Mouse (Mus musculus) left cerebral cortex, postnatal 4 days (tissue): ENCODE results near the gene Tex35. TPM values are rescaled to one million over a fixed set of nuclear protein-coding genes. Genes with fewer than 3 reads are reported as not detected.

Experiments used
- DNase-seq: peaks from one replicate; pipeline ENCODE4 v3.0.0-alpha.2; 2022
- intact Hi-C: fragments of 180-260 bp; cut with DNase I; formaldehyde crosslinking; loops from one replicate; pipeline ENCODE4 v1.15.1; 2025
- total RNA-seq, 2 experiments: library from RNA; stranded (reverse); gene quantifications; 2 replicates each; pipeline ENCODE4 v1.2.3; 2021

The Tex35 gene
- under 1 TPM in 1 of 2 experiments, not detected in 1; 0.50 TPM for total RNA-seq

DNA sequence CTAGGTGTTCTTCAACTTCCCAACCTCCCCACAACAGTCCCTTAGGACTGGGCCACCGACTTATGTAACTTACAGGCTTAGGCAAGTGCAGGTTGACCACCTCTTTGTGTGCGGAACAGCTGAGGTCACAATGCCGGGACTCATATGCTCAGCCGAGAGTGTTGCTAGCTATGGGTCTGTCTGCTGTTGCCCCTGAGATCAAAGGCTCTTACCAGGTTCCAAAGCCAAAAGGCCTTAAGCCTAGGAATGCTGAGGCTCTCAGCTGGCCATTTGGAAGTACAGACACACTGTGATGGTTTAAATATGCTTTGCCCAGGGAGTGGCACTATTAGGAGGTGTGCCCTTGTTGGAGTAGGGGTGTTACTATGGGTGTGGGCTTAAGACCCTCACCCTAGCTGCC, at the start of gene Tex35:
TSS of gene Tex35 (minus strand) at position 101 of the 400 bp plus-strand sequence.
- intact Hi-C loops, result no loop called here
- DNase-seq, result no peak

DNA sequence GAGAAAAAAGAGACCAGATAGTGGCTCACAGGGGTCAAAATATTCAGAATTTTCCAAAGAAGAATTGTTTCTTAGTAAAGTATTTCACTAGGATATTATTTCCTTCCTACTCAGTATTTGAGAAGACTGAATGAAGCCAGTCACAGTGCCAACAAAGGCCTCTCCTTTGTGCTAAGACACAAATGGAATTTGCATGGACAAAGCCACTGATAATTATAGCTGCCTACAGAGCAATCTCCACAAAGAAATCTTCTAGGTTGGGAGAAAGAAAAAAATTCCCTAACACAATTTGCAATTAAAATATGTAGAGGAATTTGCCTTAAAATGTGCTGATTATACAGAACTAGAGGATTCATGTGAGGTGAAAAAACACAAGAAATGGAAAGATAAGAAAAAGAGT, 45.3 kb upstream of the Tex35 start:
- intact Hi-C loops, result no loop called here
- no peak for DNase-seq

DNA sequence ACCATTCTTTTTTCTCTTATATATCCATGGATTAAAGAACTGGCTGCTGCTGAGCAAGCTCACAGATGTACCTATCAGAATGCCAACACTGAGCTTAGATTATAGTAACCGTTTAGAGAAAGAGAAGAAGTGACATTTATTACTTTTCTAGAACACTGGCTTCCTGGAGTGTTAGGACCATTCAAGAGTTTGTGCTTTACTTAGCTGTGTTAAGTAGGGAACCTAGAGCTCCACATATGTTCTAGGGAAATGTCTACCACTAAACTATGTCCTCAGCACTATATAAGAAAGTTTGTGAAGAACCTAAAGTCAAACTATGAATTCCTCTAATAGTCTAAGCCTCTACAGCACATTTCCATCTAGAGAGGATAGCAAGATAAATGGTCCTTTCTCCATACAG, 41.6 kb upstream of the Tex35 start:
- no peak for DNase-seq
- intact Hi-C loops, result no loop called here

DNA sequence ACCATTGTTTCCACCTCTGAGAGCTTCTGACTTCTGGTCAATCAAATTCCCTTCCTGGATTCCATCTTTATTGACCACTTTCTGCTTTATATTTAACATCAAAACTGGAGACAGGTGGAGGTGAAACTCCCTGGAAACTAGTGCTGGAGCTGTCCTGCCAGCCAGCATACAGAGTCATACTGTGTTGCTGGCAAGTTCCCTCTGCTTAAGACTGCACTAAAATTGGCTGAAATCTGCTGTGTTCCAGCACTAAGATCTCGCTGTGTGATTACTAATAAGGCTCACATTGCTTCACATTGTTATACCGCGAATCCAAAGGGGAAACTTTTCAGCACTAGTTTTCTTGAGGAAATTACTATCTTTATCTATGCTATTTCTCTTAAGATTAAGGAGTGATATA, 36.1 kb upstream of the Tex35 start:
- no peak for DNase-seq
- intact Hi-C loops, result no loop called here

DNA sequence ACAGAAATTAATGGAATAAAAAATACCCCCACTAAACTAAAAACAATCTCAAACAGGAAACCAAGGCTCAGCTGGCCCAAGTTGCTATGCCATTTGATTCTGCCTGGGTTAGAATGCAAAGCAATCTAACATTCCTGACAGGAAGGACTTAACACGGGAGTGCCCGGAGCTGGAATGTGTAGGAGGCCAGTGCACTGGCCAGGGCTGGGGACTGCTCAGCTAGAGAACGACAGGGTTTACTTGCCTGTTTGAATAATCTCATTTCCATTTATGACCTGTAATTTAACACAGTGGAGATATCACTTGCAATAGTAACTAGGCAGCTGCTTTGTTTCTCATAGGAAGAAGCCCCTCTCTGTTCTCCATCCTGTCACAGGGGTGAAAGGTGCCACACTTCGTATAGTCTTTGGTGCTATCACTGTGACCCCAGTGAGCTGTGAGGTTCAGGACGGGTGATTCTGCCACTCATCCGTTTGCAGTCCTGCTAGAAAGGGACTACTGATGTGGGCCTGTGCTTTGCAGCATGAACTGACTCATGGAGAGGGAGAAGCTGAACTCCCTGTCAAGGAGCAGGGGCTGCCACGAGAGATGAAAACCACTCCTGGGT, 34.9 kb upstream of the Tex35 start:
- no peak for DNase-seq
- intact Hi-C loops, result no loop called here

DNA sequence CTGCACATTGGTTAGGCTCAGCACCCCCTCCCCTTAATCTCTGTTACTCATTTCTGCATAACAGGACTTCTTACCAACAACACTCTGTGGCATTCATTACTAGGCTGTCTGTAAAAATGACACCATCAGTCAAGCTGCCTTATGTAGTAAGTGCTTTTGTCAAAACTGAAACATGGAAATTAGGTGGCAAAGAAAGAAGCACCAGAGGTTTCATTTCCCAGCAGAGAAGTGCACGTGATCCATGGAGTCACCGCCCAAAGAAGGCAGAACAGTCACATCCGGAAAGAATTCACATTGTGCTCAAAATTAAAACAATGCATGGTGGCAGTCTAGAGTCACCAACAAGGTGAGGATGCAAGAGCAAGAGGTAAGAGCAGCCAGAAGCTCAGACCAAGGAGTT, 32.5 kb upstream of the Tex35 start:
- DNase-seq, result no peak
- intact Hi-C loops, result no loop called here

DNA sequence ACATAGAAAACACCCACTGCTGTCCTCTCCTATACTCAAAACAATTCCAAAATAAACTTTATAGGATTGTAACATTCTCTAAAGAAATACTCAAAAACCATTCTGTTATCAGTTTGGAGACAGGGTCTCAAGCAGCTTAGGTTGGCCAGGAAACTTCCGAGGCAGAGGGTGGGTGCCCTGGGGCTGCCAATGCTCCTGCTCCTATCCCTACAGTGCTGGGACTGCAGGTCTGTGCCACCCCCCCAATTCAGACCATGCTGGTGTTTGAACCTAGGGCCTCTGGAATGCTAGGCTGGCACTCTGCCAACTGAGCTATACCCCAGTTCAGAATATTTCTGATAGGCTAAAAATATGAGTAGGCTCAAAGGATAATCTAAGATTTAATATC, 29.4 kb upstream of the Tex35 start:
- no peak for DNase-seq
- intact Hi-C loops, result no loop called here

DNA sequence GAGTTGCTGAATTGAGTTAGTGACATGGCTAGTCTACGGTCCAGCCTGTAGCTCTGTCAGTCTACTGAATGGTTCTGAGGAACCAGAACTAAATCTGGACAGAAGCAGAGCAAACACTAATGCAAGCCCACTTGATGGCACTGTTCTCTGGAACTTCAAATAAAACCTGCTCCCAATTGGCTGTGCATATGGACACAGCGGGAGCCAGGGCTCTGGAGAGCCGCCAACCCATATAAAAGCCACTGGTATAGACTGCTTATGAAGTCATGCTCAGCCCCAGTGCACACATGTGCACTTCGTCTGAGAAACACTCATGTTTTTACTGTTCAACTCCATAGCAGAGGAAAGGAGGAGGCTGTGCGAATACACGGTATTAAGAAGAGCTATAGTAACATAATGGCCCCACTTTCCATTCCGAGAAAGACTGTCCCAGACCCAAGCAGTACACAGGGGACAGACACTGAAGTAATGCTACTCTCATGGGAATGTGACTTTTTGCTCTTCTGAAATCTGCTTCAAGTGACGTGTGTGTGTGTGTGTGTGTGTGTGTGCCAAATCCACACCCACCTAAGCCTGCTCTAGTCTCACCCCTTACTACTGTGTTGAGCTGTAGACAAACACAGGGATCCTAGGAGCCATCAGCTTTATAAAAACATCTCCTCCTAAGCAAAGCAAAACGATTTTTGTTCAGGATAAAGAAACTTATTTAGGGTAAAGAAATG, 28.8 kb upstream of the Tex35 start:
- peak; percentile 79 for DNase-seq

DNA sequence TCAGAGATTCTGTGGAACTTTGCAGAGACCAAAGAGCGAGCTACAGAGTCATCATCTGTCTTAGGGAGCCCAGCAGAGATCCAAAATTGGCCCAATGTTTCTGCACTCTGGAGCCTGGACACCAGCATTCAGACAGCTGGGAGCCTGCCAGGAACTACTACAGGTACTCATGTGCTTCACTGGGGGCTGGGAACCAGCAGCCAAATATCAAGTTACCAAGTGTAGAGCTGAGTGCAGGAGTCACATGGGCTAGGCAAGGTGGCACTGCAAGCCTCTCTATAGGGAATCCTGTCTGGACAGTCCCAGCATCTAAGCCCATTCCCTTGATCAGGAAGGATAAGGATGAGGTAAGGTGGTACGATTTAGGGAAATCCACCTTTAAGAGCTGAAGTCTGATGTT, 19.7 kb upstream of the Tex35 start:
- DNase-seq, result no peak
- intact Hi-C loops, result no loop called here

More for the DNA sequence above, 28.8 kb upstream of the Tex35 start:
- intact Hi-C loops, result no loop called here

DNA sequence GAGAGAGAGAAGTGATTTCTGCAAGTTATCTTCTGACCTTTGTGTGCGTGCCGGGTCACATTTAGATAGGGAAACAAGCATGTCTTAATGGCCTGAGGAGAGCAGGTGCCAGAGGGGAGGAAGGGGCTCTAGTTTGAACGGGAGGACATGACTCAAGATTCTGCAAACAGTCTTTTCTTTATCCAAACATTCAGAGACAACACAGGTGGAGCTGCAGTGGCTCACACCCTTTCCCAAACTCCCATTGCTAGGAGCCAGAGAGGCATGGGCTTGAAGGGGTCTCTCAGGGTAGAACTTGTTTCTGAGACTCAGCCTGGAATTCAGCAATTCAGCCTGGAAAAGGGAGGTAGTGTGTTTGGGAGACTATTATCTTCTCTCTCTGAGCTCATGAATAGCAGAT, 15.4 kb upstream of the Tex35 start:
- intact Hi-C loops, result no loop called here
- DNase-seq, result no peak

DNA sequence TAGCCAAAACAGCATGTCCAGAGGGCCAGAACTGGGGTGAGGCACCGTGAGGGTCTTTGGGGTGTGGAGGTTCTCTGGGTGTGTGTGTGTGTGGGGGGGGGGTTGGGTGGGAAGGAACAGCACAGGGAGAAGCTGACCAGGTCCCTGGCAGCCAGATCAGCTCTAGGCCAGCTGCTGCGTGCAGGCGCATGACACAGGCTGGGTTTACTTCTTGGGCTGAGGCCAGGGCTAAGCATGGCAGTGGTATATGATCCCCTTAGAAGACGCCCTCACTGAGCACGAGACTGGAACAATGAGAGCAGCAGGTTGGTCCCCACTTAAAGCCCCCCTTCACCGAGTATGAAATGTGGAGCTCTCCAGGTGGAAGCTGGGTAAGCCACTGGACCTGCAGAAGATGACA, 10.7 kb upstream of the Tex35 start:
- intact Hi-C loops, result no loop called here
- DNase-seq, result peak; percentile 13

DNA sequence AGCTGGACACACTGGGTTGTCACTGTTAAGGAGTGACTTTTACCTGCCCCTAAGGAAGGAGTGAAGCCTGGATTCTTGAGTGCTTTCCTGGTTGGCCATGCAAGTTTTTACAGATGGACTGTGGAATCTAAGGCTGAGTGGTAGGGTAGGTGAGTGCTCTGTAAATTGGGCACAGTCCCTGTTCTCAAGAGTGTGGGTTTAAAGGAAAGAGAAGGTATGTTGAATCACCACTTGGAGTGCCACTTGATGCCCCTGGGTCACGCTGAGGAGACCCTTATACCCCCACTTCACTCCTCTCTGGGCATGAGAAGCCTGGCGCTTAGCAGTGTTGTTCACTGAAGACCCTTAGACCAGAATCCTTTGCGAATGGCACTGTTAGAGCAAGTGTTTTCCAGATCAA, 9.0 kb upstream of the Tex35 start:
- no peak for DNase-seq
- intact Hi-C loops, result no loop called here

DNA sequence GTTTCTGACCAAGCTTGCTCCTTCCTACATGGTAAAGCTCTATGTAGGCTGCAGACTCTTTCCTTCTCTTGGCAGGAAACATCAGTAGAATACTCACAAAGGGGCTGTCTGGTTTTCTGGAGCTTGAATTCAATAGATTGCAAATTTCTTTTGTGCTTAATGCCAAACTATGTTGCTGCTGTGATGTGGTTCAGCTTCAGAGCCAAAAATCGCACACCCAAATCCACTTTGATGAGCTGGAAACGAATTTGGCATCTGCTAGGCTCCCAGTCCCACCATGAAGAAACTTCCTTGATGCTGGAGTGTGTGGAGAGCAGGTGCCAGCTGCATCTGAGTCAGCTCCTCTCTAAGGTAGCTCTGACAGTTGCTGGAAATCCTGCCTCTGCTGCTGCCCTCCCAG, 6.0 kb upstream of the Tex35 start:
- intact Hi-C loops, result no loop called here

DNA sequence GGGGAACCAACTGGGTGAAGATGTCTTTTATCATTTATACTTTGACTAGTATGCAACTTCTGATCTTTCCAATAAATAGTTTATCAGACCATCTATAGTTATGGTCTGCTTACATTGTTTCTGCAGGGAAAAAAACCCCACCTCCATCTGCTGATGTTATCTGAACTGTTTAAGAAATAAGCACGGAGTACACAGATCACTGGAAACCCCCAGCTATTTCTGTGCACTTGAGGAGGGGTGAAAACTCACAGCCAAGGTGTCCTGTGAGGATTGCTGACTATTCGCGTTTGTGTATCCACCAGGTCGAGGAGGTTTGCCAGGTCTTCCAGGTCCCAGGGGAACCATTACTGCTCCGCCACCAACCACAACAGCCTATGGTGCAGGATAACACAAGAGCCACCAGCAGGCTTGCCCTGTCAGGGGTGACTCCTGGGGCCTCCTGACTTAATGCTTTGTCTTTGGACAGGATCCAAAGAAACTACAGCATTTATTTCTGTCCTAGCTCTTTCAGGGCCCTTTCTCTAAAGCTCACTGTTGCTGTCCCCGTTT, 1.9 kb upstream of the Tex35 start:
- intact Hi-C loops, result no loop called here
- DNase-seq, result no peak

More for the DNA sequence above, 6.0 kb upstream of the Tex35 start:
- DNase-seq, result peak; percentile 27

DNA sequence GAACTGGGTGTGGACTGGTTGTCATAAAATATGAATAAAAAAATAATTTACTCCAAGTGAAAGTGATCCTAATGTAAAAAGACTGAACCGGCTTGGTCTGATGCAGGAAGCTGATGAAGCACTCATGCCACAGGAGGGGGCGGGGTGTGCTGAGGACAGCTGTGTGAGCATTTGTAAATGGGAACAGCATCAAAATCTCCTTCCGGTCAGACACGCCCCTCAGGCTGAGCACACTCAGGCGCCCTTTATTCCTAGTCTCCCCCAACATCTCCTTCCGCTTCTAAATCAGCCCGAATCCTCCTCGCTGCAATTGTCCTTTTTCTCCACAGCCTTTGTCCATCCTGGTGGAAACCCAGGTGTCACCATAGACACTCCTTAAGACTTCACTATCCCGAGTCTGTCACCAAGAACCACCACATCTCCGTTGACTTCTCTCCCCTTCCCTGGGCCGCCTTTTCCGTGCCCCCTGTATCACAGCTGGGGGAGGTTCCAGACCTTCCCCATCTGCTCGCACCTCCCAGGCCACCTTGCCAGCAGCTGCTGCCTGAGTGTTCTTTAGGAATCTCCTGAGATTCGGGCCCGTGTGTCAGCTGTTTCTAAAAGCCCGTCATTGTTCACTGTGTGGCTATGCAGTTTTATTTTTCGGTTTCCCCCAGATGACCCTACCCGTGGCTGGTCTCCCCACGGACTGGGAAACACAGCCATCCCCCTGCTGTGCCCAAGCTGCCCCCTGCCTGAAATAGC, 7.2 kb downstream of the Tex35 start:
- intact Hi-C loops, result no loop called here
- DNase-seq, result peak; percentile 40

DNA sequence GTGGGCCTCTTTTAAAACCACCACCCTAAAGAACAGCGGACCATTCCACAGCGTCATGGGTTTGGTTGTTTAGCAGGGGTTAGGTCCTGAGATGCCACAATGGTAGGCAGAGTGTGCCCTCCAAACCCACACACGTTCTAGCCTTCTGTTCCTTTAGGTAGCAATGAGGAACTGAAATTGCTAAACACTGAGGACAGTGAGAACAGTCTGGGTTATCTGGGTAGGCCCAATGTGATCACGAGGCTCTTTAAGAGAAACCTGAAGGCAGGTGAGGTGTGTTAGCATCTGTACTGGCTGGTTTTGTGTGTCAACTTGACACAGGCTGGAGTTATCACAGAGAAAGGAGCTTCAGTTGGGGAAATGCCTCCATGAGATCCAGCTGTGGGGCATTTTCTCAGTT, 12.9 kb downstream of the Tex35 start:
- no peak for DNase-seq
- intact Hi-C loops, result no loop called here

DNA sequence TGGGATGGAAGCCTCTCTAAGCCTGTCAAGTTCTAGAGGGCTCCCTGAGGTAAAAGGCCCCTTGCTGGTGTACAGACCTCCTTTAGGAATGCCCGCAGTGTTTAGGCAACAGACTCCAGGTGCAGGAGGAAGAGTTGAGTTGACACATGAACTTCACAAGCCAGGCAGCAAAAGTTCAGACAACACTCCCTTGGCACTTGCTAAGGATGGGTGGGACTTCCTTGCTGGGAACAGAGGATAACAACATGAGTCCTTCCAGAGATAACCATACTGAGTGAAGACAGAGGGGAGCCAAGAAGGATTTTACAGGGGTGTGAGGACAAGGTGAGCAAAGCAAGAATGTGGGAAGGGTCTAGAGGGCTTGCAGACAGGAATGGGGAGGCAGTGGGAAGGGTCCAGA, 15.9 kb downstream of the Tex35 start:
- intact Hi-C loops, result no loop called here
- DNase-seq, result no peak

DNA sequence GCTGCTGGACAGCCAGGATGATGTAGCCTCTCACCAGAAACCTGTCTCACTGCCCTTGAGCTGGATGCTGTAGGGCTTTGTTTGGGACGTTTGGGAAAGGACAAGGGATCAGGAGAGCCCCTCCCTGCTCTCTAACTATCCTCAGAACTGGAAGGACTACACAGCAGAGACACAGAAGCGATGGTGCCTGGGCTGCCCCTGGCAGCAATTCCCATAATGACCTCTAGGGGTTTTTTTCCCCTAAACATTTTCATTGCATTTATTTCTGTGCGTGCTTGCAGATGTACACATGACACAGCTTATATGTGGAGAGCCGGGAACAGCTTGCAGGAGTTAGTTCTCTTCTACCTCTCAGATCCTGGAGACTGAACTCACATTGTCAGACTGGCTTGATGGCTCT, 16.3 kb downstream of the Tex35 start:
- intact Hi-C loops, result no loop called here
- DNase-seq, result no peak

DNA sequence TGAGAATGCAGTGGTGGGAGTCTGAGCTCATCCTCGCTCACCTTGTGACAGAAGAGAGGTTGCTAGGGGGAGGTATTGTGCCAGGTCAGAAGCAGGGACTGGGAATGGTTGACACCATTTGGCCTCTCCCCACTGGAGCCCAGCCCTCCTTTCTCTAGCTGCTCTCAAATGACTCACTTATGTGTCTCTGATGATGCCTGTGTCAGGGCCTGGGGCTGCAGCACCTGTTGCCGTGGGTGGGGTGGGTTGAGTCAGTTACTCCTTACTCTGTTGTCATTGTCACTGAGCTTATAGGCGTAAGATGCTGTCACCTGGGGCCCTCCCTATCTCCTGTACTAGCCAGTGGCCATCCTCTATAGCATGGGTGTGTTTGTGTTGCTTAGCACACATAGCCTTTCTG, 17.6 kb downstream of the Tex35 start:
- intact Hi-C loops, result no loop called here

DNA sequence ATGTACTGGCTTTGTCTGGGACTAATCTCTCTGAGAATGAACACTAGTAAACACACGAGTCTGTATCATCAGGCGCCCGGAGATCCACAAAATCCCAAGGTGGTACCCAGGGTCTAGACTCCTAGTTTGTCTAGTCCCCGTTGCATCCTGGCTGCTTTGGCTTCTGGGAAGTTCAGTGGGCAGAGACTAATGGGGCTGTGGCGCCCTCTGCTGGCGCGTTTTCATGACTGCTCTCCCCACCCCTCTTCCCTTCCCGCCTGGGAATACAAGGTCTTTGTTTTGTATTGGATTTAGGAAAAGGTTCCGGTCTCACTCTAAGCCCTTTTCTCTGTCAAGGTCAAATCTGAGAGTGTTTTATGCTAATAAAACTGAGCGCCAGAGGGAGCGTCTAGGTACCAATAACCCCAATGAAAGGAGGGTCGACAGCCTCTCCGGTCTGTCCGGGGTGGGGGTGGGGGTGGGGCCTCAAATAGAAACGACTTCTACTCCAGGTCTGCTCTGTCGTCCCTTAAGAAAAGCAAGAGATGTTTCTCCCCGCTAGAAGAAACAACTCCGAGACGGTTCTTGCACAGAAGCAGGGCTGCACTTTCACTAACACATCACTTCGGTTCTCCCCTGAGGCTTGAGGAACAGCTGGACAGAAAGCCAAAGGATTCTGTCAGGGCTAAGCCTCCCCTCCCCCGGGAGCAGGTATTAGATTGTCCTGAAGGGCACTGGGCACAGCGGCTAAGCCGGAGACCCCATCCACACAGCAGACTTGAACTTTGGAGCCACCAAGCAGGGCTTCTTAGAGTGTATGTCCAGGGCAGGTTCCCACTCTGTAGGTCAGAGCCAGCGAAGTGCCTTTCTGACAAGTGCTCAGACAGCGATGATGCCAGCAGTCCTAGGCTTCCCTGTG, 22.1 kb downstream of the Tex35 start:
- DNase-seq, result peak; percentile 79
- intact Hi-C loops, result loop anchor here (5.0 kb wide), 1 partner anchor 196 kb away; no protein-coding TSS in a partner anchor

More for the DNA sequence above, 17.6 kb downstream of the Tex35 start:
- DNase-seq, result no peak

DNA sequence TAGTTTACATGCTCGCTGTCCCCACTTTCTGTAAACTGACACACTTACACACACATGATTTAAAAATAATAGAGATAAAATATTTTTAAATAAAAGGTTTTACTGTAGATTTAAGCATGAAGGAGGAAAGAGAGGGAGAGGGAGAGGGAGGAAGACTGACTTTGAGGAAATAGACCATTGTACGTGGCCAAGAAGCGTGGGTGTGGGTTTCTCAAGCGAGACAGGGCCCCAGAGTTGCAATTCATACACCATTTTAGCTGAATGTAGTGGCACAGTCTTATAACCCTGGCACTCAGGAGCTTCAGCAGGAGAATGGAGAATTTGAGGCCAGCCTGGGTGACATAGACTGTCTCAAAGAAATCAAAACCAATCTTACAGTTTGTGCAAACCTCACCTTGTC, 25.5 kb downstream of the Tex35 start:
- no peak for DNase-seq
- intact Hi-C loops, result no loop called here
